Mouse (Mus musculus): Measurements from ENCODE around the gene Slc43a3.

GRCm38 (mm10) chr2:84996376-84996775 is 60.0 kb downstream of the Slc43a3 start:
- no peak for TF ChIP-seq CTCF (IDR thresholded peaks at IDR 0.05; ENCODE audit: low read depth)
- TF ChIP-seq EP300 (IDR thresholded peaks at IDR 0.05; ENCODE audit: low read depth): no peak

Measured in liver, embryonic 14.5 days (tissue).